Mouse (Mus musculus): ENCODE results near the gene Qtrt1. TPM values are rescaled to one million over a fixed set of nuclear protein-coding genes. Genes with fewer than 3 reads are reported as not detected.

Qtrt1 gene
- polyA plus RNA-seq, 1 experiment from 2014 or later, result 50.3 TPM

- H3K9ac ChIP-seq (ENCODE audit: low read length), result no peak overlapping the region
- no peaks in the 10 kb centered on the region for H3K27me3 ChIP-seq (ENCODE audit: control insufficient read depth, insufficient read depth, low read length)
- H3K36me3 ChIP-seq (ENCODE audit: control insufficient read depth, insufficient read depth, low read length), result no peaks in the 10 kb centered on the region
- H3K4me3 ChIP-seq (ENCODE audit: low read depth, low read length), result no peak overlapping the region
- DNase-seq (ENCODE audit: low spot score) (no peak), ATAC-seq (ENCODE audit: insufficient number of reproducible peaks, low FRiP score, low TSS enrichment, low read depth) (no peak)
- no peaks in the 10 kb centered on the region; the same call in 1 of the 2 replicates for H3K4me1 ChIP-seq (ENCODE audit: control insufficient read depth, insufficient read depth, low read length)
- no peaks in the 10 kb centered on the region for H3K9me3 ChIP-seq (ENCODE audit: control insufficient read depth, low read length)
- 86% methylated on average over 7 of the region's 7 CpGs for WGBS
- no peak overlapping the region for H3K27ac ChIP-seq (replicated peaks; ENCODE audit: low read depth, low read length)
- H3K4me2 ChIP-seq (ENCODE audit: low read depth, severe bottlenecking), result no peak overlapping the region
Measured at GRCm38 (mm10) chr9:21435777-21436635, 24.4 kb downstream of the Qtrt1 start.

DNA sequence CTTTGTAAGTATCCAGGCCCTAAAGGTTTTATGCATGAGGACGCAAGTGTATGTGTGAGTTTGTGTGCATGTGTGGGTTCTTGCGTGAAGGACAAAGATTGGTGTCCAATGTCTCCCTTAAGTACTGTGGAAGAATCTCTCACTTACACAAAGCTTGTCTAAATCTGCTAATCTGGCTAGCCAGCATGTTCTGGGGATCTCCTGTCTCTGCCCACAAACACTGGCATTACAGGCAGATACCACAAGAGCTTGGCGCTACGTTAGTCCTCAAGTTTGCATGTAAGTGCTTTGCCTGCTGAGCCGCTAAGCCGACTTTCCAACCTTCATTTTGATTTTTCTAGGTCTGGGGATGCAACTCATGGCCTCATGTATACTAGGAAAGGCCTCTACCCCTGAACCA lies 25.9 kb downstream of the Qtrt1 start:
- no peak overlapping the region for H3K4me2 ChIP-seq (ENCODE audit: low read depth, severe bottlenecking)
- H3K4me1 ChIP-seq (ENCODE audit: control insufficient read depth, insufficient read depth, low read length), result no peaks in the 10 kb centered on the region; the same call in 1 of the 2 replicates
- H3K4me3 ChIP-seq (ENCODE audit: low read depth, low read length), result no peak overlapping the region
- ATAC-seq (ENCODE audit: insufficient number of reproducible peaks, low FRiP score, low TSS enrichment, low read depth) (no peak), DNase-seq (ENCODE audit: low spot score) (no peak)
- H3K36me3 ChIP-seq (ENCODE audit: control insufficient read depth, insufficient read depth, low read length), result no peaks in the 10 kb centered on the region
- no peak overlapping the region for H3K9ac ChIP-seq (ENCODE audit: low read length)
- H3K9me3 ChIP-seq (ENCODE audit: control insufficient read depth, low read length), result no peaks in the 10 kb centered on the region
- 97% methylated on average over 6 of the region's 6 CpGs for WGBS
- H3K27me3 ChIP-seq (ENCODE audit: control insufficient read depth, insufficient read depth, low read length), result no peaks in the 10 kb centered on the region
- no peak overlapping the region for H3K27ac ChIP-seq (replicated peaks; ENCODE audit: low read depth, low read length)

- H3K4me3 ChIP-seq (ENCODE audit: low read depth, low read length), result no peak overlapping the region
- ATAC-seq (ENCODE audit: insufficient number of reproducible peaks, low FRiP score, low TSS enrichment, low read depth) (no peak), DNase-seq (ENCODE audit: low spot score) (no peak)
- H3K27me3 ChIP-seq (ENCODE audit: control insufficient read depth, insufficient read depth, low read length), result no peaks in the 10 kb centered on the region
- WGBS, result 69% methylated on average over 3 of the region's 3 CpGs
- no peaks in the 10 kb centered on the region for H3K36me3 ChIP-seq (ENCODE audit: control insufficient read depth, insufficient read depth, low read length)
- no peak overlapping the region for H3K9ac ChIP-seq (ENCODE audit: low read length)
- no peaks in the 10 kb centered on the region; the same call in 1 of the 2 replicates for H3K4me1 ChIP-seq (ENCODE audit: control insufficient read depth, insufficient read depth, low read length)
- no peak overlapping the region for H3K27ac ChIP-seq (replicated peaks; ENCODE audit: low read depth, low read length)
- no peaks in the 10 kb centered on the region for H3K9me3 ChIP-seq (ENCODE audit: control insufficient read depth, low read length)
- H3K4me2 ChIP-seq (ENCODE audit: low read depth, severe bottlenecking), result no peak overlapping the region
Measured at GRCm38 (mm10) chr9:21438219-21438618, 26.6 kb downstream of the Qtrt1 start.

DNA sequence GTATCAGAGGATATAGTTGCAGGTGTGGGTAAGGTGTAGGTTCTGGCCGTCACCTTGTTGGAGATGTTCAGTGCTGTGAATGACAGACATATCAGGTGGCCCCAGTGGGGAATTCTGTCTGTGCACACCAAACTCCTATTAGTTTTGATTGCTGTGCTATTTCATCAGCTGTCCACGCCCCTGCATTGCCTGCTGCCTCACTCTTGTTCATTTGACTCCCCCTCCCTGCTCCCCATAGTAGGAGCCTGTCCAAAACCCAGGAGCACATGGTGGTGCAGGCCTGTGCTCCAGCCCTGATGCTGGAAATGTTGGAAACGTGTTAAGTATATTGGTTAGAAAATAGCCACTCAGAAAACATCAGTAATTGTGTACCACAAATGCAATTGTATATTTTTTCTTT lies 27.8 kb downstream of the Qtrt1 start:
- Histone ChIP-seq H3K4me1 (ENCODE audit: control insufficient read depth, insufficient read depth, low read length) (no peaks in the 10 kb centered on the region; the same call in 1 of the 2 replicates), H3K36me3 (ENCODE audit: control insufficient read depth, insufficient read depth, low read length) (no peaks in the 10 kb centered on the region), H3K9me3 (ENCODE audit: control insufficient read depth, low read length) (no peaks in the 10 kb centered on the region), H3K27me3 (ENCODE audit: control insufficient read depth, insufficient read depth, low read length) (no peaks in the 10 kb centered on the region), H3K9ac (ENCODE audit: low read length) (no peak overlapping the region), H3K4me2 (ENCODE audit: low read depth, severe bottlenecking) (no peak overlapping the region), H3K27ac (replicated peaks; ENCODE audit: low read depth, low read length) (no peak overlapping the region), H3K4me3 (ENCODE audit: low read depth, low read length) (no peak overlapping the region)
- DNase-seq (ENCODE audit: low spot score) (no peak), ATAC-seq (ENCODE audit: insufficient number of reproducible peaks, low FRiP score, low TSS enrichment, low read depth) (no peak)
- WGBS, result 85% methylated on average over 3 of the region's 3 CpGs

DNA sequence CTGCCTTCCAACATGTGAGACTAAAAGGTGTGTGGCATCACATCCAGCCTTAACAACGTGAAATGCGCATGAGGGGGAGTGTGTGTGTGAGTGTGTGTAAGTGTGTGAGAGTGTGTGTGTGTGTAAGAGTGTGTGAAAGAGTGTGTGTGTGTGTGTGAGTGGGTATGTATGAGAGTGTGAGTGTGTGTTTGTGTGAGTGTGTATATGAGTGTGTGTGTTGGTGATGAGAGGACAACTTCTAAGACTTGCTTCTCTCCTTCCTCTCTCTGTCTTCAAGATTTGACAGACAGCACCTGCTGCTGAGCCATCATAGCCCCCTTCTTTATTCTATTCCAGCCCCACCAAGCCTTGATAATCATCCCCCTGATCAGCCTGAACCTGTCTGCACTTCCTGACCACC lies 28.3 kb downstream of the Qtrt1 start:
- Histone ChIP-seq H3K27me3 (ENCODE audit: control insufficient read depth, insufficient read depth, low read length) (no peaks in the 10 kb centered on the region), H3K9me3 (ENCODE audit: control insufficient read depth, low read length) (no peaks in the 10 kb centered on the region), H3K4me3 (ENCODE audit: low read depth, low read length) (no peak overlapping the region), H3K9ac (ENCODE audit: low read length) (no peak overlapping the region), H3K36me3 (ENCODE audit: control insufficient read depth, insufficient read depth, low read length) (no peaks in the 10 kb centered on the region), H3K4me2 (ENCODE audit: low read depth, severe bottlenecking) (no peak overlapping the region), H3K4me1 (ENCODE audit: control insufficient read depth, insufficient read depth, low read length) (no peaks in the 10 kb centered on the region; the same call in 1 of the 2 replicates), H3K27ac (replicated peaks; ENCODE audit: low read depth, low read length) (no peak overlapping the region)
- ATAC-seq (ENCODE audit: insufficient number of reproducible peaks, low FRiP score, low TSS enrichment, low read depth) (no peak), DNase-seq (ENCODE audit: low spot score) (no peak)
- 94% methylated on average over 2 of the region's 2 CpGs for WGBS

DNA sequence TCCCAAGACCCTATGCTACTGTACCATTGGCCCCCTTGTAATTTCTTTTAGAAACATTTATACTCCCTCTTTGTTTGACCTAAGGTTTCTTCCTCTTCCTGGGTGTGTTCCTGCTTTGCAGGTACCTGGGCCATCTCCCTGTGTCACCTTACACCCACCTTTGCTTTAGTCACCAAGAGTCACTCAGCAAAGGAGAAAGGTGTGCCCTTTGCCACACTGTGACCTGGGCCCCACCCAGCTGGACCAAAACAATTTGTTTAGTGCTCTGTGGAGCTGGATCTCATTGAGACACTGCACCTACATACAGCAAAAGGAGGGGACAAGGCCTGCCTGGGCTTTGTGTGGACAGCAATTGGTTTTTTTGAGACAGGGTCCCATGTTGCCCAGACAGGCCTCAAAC lies 28.8 kb downstream of the Qtrt1 start:
- no peak for DNase-seq (ENCODE audit: low spot score)
- Histone ChIP-seq H3K9ac (ENCODE audit: low read length) (no peak overlapping the region), H3K4me2 (ENCODE audit: low read depth, severe bottlenecking) (no peak overlapping the region), H3K27ac (replicated peaks; ENCODE audit: low read depth, low read length) (no peak overlapping the region), H3K9me3 (ENCODE audit: control insufficient read depth, low read length) (no peaks in the 10 kb centered on the region), H3K36me3 (ENCODE audit: control insufficient read depth, insufficient read depth, low read length) (no peaks in the 10 kb centered on the region; the same call in 1 of the 2 replicates), H3K4me3 (ENCODE audit: low read depth, low read length) (no peak overlapping the region), H3K27me3 (ENCODE audit: control insufficient read depth, insufficient read depth, low read length) (no peaks in the 10 kb centered on the region), H3K4me1 (ENCODE audit: control insufficient read depth, insufficient read depth, low read length) (no peaks in the 10 kb centered on the region; the same call in 1 of the 2 replicates)
- no peak for ATAC-seq (ENCODE audit: insufficient number of reproducible peaks, low FRiP score, low TSS enrichment, low read depth)

GRCm38 (mm10) chr9:21443853-21444252 lies 32.2 kb downstream of the Qtrt1 start:
- ATAC-seq (ENCODE audit: insufficient number of reproducible peaks, low FRiP score, low TSS enrichment, low read depth) (no peak), DNase-seq (ENCODE audit: low spot score) (no peak)
- Histone ChIP-seq H3K4me3 (ENCODE audit: low read depth, low read length) (no peak overlapping the region), H3K9me3 (ENCODE audit: control insufficient read depth, low read length) (no peaks in the 10 kb centered on the region), H3K36me3 (ENCODE audit: control insufficient read depth, insufficient read depth, low read length) (no peaks in the 10 kb centered on the region; the same call in 1 of the 2 replicates), H3K9ac (ENCODE audit: low read length) (no peak overlapping the region), H3K4me1 (ENCODE audit: control insufficient read depth, insufficient read depth, low read length) (no peaks in the 10 kb centered on the region), H3K27ac (replicated peaks; ENCODE audit: low read depth, low read length) (no peak overlapping the region), H3K27me3 (ENCODE audit: control insufficient read depth, insufficient read depth, low read length) (no peaks in the 10 kb centered on the region), H3K4me2 (ENCODE audit: low read depth, severe bottlenecking) (no peak overlapping the region)
- 92% methylated on average over 8 of the region's 8 CpGs for WGBS

- Histone ChIP-seq H3K9ac (ENCODE audit: low read length) (no peak overlapping the region), H3K4me2 (ENCODE audit: low read depth, severe bottlenecking) (no peak overlapping the region), H3K4me1 (ENCODE audit: control insufficient read depth, insufficient read depth, low read length) (no peaks in the 10 kb centered on the region), H3K9me3 (ENCODE audit: control insufficient read depth, low read length) (no peaks in the 10 kb centered on the region), H3K36me3 (ENCODE audit: control insufficient read depth, insufficient read depth, low read length) (no peaks in the 10 kb centered on the region; the same call in 1 of the 2 replicates), H3K4me3 (ENCODE audit: low read depth, low read length) (no peak overlapping the region), H3K27ac (replicated peaks; ENCODE audit: low read depth, low read length) (no peak overlapping the region), H3K27me3 (ENCODE audit: control insufficient read depth, insufficient read depth, low read length) (no peaks in the 10 kb centered on the region)
- ATAC-seq (ENCODE audit: insufficient number of reproducible peaks, low FRiP score, low TSS enrichment, low read depth), result no peak
- 93% methylated on average over 4 of the region's 4 CpGs for WGBS
- no peak for DNase-seq (ENCODE audit: low spot score)
Measured at GRCm38 (mm10) chr9:21444574-21444973, 32.9 kb downstream of the Qtrt1 start.

Measured in limb, embryonic 11.5 days (tissue).